Mouse (Mus musculus) left cerebral cortex, adult 8-10 months (tissue): Measurements from ENCODE around the gene Clec18a. TPM values are rescaled to one million over a fixed set of nuclear protein-coding genes. Genes with fewer than 3 reads are reported as not detected.
"Not testable (repeated sequence)": the region's sequence is repeated elsewhere in the genome, so short reads cannot be mapped to it uniquely, and the experiment has no call there.

Experiments used
- DNase-seq, 2 experiments: peaks; one replicate each; pipeline ENCODE4 v3.0.0; 2022; ENCODE audit warnings: low spot score in 2 of 2
- total RNA-seq, 4 experiments: library from RNA; stranded (reverse); gene quantifications; 2 replicates each; pipeline ENCODE4 v1.2.4; 2022

The Clec18a gene
- total RNA-seq, 4 experiments from 2014 or later, result 2.3 to 4.0 (median 3.3) TPM

- DNase-seq, result peak; percentile 20 to 39
These were observed 35.4 kb downstream of the Clec18a start for GRCm38 (mm10) chr8:111056691-111057293.

- DNase-seq, result peak; percentile 81 to 91
These were observed 36.0 kb downstream of the Clec18a start, which contains the start of gene Exosc6 for GRCm38 (mm10) chr8:111056158-111056663. Gene Exosc6, plus strand, starts transcription at chr8:111056339.

GRCm38 (mm10) chr8:111055661-111056060, 36.6 kb downstream of the Clec18a start:
- no peak for DNase-seq

GRCm38 (mm10) chr8:111055031-111055634, 37.1 kb downstream of the Clec18a start:
- no peak for DNase-seq

GRCm38 (mm10) chr8:111053827-111054518, 38.3 kb downstream of the Clec18a start:
- DNase-seq, result no peak

GRCm38 (mm10) chr8:111049106-111049505, 43.1 kb downstream of the Clec18a start:
- no peak for DNase-seq

GRCm38 (mm10) chr8:111048694-111049093, 43.5 kb downstream of the Clec18a start:
- DNase-seq, result no peak

GRCm38 (mm10) chr8:111044003-111044734, 48.1 kb downstream of the Clec18a start:
- DNase-seq, result no peak

- DNase-seq, result no peak
These were observed 49.7 kb downstream of the Clec18a start for GRCm38 (mm10) chr8:111042546-111042945.

- no peak for DNase-seq
These were observed 55.6 kb downstream of the Clec18a start for GRCm38 (mm10) chr8:111036591-111036990.

GRCm38 (mm10) chr8:111034276-111034675, 58.0 kb downstream of the Clec18a start:
- DNase-seq, result no peak

- DNase-seq, result peak; percentile 94 to 99
These were observed 58.6 kb downstream of the Clec18a start for GRCm38 (mm10) chr8:111033482-111034215.

- DNase-seq, result no peak
These were observed 59.3 kb downstream of the Clec18a start, which contains the start of gene Aars for GRCm38 (mm10) chr8:111032916-111033315. Gene Aars, plus strand, starts transcription at chr8:111033144.

- no peak for DNase-seq
These were observed 60.7 kb downstream of the Clec18a start, which contains the start of gene Ddx19b for GRCm38 (mm10) chr8:111031572-111031971. Gene Ddx19b, minus strand, starts transcription at chr8:111031751.

GRCm38 (mm10) chr8:111030045-111030444, 62.2 kb downstream of the Clec18a start:
- DNase-seq, result no peak

- no peak for DNase-seq
These were observed 62.6 kb downstream of the Clec18a start for GRCm38 (mm10) chr8:111029589-111029988.

- peak; percentile 84 to 85 for DNase-seq
These were observed 64.8 kb downstream of the Clec18a start for GRCm38 (mm10) chr8:111027391-111027937.

GRCm38 (mm10) chr8:111026609-111027008, 65.6 kb downstream of the Clec18a start:
- DNase-seq, result not testable (repeated sequence)

- DNase-seq, result not testable (repeated sequence)
These were observed 81.8 kb downstream of the Clec18a start for GRCm38 (mm10) chr8:111010230-111010991.
